Mouse (Mus musculus): ENCODE results near the gene Dgkb.

The Dgkb gene

DNA sequence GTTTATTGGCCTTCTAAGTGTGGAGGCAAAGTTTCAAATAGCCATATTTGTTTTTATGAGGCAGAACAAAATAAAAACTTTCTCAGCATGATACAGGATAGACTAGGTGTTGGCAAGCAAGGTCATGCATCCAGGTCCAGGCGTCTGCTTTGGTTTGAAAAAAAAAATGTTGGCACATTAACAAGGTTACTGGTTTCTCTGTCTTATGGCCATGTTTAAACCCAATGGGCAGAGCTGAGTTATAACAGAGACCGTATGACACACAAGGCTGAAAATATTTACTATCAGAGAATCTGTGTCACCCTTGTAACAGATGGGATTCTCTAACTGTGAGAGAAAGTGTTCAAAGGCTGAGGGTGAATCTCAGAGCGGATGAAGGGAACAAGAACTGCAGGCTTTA lies 535.0 kb downstream of the Dgkb start:
- ATAC-seq (ENCODE audit: insufficient number of reproducible peaks, low FRiP score, low TSS enrichment): peak; percentile 93

DNA sequence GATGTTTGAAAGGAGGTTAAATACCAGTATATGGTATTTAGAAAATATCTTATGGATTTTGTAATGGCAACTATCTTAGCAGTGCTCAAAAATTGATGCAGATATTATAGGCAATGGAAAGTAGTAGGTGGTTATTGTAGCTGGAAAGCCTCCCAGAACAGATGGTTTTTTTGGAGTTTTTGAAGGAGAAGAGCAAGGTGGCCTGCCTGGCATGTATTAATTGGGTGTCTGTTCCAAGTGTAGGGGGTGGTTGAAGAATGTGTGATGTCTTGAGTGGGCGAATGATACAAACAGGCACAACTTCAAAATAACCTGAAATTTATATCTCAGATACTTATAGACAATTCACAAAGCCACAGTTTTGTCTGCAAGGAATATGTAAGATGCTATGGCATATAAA lies 538.9 kb downstream of the Dgkb start:
- ATAC-seq (ENCODE audit: insufficient number of reproducible peaks, low FRiP score, low TSS enrichment): peak; percentile 52

DNA sequence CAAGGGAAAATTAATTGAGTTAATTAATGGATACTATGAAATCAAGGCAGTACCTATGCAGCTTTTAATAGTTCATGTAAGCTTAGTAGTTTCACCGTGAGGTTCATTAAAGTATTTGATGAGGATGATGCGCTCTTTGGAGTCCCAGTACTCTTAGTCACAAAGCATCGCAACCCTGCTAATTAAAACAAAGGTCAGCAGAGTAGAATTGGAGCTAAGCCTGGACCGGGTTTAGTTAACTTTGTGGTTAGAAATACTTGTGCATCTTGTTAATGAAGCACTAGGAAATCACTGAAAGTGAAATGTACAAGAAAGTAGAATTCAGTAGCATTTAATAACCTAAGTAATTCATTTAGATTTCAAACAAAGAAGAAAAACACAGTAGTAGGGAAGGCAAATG lies 544.0 kb downstream of the Dgkb start:
- no peak for ATAC-seq (ENCODE audit: insufficient number of reproducible peaks, low FRiP score, low TSS enrichment)

DNA sequence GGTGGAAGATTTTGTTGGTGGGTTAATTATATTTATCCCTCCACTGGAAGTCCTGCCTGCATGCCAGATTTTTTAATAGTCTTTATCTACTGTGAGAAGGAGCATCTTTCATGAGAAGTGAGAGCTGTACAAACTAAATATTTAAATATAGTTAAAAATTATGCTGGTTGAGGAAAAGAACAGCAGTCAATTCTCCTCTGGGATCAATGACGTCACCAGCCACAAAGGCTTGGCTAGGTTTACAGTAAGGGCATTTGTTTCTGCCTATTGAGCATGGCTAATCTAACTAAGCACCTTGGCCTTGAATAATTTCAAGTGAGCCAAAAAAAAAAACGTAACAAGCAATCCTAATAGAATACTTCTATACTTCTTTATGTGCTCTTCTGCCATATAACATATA lies 554.1 kb downstream of the Dgkb start:
- no peak for ATAC-seq (ENCODE audit: insufficient number of reproducible peaks, low FRiP score, low TSS enrichment)

DNA sequence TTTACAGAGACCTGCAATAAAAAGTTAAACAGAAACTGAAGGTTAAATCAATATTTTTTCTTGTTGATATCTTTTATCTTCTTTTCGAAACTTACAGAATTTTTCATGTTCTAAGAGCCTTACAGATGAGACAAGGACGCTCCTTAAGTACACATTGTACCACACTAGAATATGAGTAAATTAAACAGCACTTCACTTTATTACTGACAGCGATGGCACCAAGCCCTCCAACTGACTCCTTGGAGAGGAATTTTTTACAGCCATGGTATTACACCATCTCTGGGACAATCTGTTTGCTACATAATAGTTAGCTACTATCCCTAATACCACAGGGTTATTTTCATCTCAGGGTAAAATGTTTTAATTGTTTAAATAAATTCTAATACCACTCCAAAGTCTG lies 556.6 kb downstream of the Dgkb start:
- ATAC-seq (ENCODE audit: insufficient number of reproducible peaks, low FRiP score, low TSS enrichment): no peak

DNA sequence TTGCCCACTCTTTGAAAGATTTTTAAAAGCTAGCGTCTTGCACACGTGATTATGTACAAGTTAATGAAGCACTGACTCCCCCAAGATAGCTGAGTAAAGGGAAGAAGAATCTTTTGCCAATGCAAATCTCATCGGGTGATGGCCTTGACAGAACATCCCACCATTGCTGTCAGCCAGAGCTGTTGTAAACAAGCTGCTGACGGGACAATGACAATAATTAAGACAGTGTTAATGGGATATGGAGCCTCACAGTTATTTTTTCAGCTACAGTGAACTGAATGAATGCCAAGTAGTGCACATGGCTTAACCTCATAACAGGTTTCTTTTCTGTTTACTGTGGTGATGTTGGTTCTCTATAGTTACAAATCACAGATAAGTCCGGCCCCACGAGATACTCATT lies 568.4 kb downstream of the Dgkb start:
- ATAC-seq (ENCODE audit: insufficient number of reproducible peaks, low FRiP score, low TSS enrichment): no peak

DNA sequence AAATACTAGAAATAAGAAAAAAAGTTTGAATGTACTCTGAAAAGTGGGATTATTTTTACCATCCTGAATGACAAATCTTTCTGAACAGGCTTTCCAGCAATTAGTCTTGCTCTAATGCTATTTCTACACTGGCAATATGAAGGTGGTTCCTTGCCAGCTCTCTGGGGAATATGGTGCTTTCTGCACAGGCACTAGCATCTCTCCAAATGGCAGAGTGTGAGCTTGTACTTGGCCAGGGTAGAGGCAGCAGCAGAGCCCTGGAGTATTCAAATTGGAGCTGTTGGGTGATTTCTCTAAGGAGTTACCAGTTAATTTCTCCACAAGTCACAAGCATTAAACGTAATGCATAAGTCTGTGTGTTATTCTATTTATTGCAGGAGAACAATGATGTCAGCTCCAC lies 569.5 kb downstream of the Dgkb start:
- ATAC-seq (ENCODE audit: insufficient number of reproducible peaks, low FRiP score, low TSS enrichment): peak; percentile 99

DNA sequence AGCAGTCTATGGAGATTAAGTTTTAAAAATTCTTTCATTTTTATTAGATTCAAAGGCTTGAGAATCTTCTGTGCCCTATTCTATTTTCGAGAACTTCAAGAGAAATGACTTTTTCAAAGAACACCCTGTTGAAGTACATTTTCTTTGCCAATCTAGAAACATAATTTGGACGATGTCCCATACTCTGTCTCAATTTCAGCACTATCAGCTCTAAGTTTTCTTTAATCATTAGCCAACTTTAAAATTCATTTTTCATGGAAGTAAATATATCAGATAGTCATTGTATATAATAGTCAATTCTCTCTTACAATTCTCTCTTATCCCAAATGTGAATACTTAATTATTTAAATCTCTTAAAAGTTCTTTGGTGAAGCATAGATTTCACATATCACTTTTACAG lies 570.1 kb downstream of the Dgkb start:
- no peak for ATAC-seq (ENCODE audit: insufficient number of reproducible peaks, low FRiP score, low TSS enrichment)

DNA sequence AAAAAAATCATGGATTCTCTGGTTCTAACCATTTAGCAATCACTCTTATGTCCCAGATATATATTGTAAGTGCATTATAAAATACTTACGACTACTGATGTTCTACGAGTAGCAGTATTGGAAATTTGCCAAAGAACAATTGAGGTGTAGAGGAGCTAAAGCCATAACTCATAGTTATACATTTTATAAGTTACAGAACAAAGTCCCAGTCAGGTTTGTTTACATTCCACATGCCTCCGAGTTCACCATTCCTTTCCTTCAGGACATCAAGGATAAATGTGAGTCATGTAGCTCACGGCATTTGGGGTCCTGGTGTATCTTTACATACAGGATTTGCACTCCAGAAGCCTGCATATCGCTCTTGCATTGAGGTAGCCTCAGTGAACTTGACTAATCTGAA lies 570.7 kb downstream of the Dgkb start:
- ATAC-seq (ENCODE audit: insufficient number of reproducible peaks, low FRiP score, low TSS enrichment): no peak

DNA sequence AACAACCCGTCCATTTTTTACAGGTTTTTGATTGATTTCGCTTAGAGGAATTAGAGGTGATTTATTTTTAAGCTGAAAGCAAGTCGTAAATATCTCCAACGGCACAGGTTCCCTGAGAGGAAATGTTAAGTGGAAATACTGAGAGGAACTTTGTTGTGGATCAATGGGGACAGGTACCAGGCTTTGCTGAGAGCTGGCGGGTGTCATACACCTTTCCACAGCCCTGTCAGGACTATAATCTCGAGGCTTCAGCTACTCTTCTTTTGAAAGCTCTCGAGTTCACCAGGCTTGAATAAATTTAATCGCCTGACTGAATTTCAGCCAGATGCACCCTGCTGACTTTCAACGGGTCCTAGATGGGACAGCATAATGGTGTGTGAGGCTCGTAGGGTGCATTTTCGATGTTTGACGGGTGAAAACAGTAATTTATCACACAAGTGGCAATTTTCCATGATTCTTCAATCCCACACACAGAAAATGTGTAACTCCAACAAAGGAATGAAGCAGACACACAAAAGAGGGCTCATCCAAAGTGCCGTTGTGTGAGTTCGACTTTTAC lies 580.3 kb downstream of the Dgkb start:
- ATAC-seq (ENCODE audit: insufficient number of reproducible peaks, low FRiP score, low TSS enrichment): no peak

DNA sequence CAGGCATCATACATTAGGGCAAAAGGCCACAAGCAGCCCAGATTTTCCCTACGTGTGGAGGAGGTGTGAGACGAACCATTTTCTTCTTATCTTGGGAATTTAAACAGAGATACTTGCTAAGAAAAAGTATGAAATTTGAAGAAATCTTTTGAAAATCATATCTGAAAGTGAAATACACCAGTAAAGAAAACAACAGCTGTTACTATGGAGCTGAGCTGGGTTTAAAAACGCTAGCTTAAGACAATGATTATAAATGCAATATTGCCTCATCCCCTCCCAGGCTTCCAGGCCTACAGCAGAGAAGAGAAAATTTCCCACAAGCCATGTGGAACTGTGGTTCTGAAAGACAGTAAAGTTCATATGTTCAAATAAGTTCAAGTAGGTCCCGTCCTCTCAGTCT lies 582.6 kb downstream of the Dgkb start:
- ATAC-seq (ENCODE audit: insufficient number of reproducible peaks, low FRiP score, low TSS enrichment): no peak

DNA sequence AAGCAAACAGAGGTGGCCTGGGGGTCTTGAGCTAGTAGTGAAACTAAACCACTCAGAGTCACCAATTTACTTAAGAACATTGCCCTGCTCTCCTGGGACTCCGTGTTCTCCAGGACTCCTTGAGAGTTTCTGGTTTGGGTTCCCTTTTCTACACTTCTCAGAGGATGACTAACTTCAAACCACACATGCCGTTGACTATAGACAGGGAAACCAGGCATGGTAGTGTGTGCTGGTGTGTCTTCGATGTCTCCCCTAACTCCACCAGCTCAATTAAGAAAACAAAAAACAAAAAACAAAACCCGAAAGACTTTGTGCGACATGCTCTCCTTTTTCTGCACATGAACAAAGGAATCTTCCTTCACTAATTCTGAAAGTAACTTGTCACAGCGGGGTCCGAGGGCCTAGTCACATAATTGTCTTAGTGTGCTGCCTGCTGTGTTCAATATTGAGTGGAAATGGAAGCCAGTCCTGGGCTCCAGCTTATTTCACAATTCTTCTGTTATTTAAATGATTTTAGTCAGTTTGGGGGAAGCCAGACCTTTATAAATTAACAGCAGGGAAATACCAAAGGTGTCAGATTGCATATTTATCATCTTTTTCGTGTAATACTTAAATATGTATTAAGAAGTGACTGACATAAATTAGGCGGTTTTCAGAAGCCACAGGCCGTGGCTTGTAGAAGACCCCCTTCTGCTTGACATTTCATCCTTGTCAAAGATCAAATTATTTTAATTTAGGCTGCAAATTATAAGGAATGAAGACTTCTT lies 618.0 kb downstream of the Dgkb start:
- ATAC-seq (ENCODE audit: insufficient number of reproducible peaks, low FRiP score, low TSS enrichment): no peak

DNA sequence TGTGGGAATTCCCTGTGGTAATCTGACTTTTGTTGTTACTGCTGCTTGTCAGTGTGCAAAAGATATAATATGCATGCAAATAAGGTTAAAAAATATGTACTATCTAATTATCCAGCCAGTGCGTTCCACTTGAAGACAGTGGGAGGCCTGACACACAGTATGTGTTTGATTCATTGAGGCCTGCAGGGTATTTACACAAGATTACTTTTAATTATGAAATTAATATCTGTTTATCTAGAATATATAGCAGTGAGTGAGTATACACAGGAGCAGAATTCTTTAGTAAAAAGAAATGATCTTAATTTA lies 618.6 kb downstream of the Dgkb start:
- no peak for ATAC-seq (ENCODE audit: insufficient number of reproducible peaks, low FRiP score, low TSS enrichment)

DNA sequence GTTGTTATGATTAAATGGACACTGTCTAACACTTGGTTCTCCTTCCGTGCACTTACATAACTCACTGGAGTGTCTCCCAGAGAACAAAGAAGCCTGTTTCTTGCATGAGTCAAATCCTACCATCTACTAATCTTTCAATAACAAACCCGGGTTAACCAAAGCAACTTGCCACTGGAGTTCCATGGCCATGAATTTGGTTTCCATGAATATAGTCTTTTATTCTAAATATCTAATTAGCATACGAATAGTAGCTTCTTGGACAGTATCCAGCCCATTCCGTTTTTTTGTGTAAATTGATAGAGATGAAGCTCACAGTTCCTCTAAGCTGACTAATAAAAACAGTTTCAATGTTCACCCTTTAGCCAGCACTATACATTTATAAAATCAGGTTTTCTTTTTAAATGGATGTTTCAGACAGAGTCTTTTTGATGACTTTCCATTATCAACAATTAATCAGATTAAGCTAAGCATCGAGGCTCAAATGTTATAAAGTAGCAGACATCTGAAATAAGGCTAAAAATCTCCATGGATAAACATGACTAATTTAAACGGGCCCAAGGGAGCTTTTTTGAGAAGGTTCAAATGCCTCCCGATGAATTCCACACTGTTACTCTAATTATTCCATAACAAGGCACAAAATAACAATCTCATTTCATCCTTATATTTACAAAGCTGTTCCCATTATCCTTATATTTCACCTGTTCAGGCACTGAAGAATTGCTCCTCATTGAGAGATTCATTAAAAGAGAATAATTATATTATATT lies 633.0 kb downstream of the Dgkb start:
- ATAC-seq (ENCODE audit: insufficient number of reproducible peaks, low FRiP score, low TSS enrichment): no peak

DNA sequence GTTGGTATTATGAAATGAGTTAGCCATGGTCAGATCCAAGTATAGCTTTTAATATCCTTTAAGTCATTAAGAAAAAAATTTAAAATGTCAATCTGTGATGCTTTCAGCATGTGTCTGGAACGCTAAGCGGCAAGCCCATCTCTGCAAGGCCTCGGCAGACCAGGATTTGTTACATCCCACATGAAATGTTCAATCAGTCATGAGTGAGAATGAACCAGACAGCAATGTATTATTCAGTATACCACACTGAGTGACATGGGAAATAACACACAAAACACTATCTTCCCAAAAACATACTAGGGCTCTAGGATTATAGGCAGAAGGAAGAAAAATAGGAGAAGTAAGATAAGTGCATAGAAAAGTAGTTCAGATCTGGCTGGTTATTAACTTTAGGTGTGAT lies 634.2 kb downstream of the Dgkb start:
- no peak for ATAC-seq (ENCODE audit: insufficient number of reproducible peaks, low FRiP score, low TSS enrichment)

DNA sequence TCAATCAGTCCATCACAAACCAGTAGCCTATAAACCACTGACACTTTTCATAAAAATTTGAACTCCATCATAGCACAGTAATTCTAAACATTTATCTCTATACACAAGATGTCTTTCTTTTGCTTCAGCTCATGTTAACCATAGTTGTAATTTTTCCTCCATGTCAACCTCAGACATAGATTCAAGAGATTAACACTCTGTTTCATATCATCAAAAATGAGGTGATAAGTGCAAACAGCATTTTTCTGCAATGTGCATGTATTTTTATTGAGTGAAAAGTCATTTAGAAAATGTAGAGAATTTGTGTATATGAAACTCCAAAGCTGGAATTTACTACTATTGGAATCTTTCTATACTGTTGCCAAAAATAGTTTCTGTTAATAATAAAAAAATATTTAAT lies 650.7 kb downstream of the Dgkb start:
- ATAC-seq (ENCODE audit: insufficient number of reproducible peaks, low FRiP score, low TSS enrichment): no peak

DNA sequence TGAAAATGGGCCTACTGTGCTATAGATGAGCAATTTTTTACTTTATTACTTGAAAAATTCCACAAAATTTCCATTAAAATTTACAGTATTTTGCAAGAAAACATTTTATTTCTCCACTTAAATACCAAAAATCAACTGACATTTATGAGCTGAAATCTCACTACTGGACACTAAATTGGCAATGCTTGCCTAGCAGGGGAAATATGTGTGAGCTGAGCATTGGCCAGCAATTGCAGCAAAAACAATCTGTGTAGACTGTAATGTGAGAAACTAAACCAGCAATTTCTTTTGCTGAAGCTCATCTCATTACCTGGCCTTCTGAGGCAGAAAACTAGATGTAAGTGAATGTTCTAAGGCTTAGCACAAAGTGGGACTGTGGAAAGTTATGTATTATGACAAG lies 651.1 kb downstream of the Dgkb start:
- no peak for ATAC-seq (ENCODE audit: insufficient number of reproducible peaks, low FRiP score, low TSS enrichment)

DNA sequence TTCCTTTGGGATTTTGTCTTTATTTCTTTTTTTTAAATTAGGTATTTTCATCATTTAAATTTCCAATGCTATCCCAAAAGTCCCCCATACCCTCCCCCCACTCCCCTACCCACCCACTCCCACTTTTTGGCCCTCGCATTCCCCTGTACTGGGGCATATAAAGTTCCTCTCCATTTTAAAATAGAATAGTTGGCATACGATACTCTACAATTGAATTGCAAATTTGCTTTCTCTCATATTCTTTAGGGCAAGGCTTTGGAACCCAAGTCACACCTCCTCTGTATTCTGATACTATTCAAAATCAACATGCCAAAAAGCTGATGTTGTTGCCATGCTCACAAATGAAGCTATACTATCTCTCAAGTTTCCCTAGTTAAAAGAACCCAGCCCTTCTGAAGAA lies 679.7 kb downstream of the Dgkb start:
- ATAC-seq (ENCODE audit: insufficient number of reproducible peaks, low FRiP score, low TSS enrichment): no peak

DNA sequence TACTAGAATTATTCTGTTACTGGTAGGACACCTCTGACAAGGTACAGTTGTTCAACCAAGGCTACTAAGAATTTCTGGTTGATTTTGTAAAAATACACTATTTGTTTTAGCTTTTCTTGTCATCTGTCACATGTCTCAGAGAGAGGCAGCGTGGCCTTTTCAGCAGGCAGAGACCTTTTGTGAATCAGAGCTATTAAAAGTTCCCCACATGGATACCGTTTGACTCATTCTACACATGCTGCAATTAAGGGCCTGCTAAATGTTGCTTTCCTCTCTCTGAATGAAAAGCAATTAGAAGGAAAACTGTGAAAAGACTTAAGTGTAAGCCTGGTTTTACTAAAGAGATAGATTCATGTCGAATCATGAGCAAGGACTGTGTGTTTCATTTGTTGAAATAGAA lies 683.4 kb downstream of the Dgkb start:
- ATAC-seq (ENCODE audit: insufficient number of reproducible peaks, low FRiP score, low TSS enrichment): no peak

DNA sequence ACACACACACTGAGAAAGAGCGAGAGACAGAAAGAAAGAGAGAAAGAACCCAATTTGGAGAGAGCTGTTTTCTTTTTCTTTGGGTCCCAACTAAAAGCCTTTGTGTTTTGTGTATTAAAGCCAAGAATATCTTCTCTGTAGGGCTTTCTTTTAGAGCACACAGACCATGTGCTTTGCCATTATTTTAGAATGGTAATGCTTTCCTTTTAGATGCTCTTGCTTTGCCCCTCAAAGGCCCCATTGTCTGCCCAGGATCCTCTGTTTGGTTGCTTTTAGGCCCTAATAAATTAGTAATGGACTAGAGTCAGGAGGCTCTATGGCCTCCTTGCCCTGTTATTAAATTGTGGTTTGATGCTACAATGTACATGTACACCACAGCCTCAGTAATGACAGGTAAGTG lies 690.7 kb downstream of the Dgkb start:
- no peak for ATAC-seq (ENCODE audit: insufficient number of reproducible peaks, low FRiP score, low TSS enrichment)

DNA sequence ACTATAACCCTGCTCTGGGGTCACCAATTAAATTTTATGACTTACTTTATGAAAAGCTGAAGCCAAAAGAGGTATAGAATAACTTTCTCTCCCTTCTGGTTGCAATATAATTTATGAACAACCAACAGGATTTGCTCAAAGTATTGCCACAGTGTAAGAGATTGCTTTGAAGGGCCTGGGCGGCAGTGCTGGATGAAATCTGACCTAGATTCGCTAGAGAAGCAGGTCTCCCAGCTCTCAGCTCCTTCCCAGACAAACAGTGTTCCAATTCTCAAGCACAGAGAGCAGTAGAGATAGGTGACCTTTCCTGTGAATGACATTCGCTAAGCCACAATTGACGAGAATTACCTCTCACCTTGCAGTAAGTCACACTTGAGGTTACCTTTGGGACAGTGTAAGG lies 727.9 kb downstream of the Dgkb start:
- peak; percentile 20; the same call in 1 of the 2 replicates for ATAC-seq (ENCODE audit: insufficient number of reproducible peaks, low FRiP score, low TSS enrichment)

DNA sequence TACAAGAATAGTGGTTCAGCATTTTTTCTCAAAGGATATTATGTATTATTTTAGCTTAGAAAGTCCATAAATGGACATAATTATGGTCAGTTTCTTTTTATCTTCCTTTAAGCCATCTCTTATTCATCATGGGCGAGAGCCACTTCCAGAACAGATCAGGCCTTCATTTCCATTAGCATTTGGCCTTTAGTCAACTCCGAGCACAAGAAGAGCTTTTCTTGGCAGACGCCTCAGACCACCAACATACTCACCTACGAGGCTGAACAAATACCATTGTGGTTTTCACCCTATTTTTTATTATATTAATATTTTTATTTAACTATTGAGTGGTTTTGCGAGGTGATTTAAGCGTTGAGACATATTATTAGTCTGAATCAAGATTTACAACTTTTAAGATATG lies 759.6 kb downstream of the Dgkb start:
- no peak for ATAC-seq (ENCODE audit: insufficient number of reproducible peaks, low FRiP score, low TSS enrichment)
